Mouse (Mus musculus): ENCODE measurements at regions not wholly inside any gene's neighbourhood (a gene's known extent, or its start where the extent isn't known, plus 50 kb on each side); places are given as distances from the start of the nearest gene placed in this dataset.

DNA sequence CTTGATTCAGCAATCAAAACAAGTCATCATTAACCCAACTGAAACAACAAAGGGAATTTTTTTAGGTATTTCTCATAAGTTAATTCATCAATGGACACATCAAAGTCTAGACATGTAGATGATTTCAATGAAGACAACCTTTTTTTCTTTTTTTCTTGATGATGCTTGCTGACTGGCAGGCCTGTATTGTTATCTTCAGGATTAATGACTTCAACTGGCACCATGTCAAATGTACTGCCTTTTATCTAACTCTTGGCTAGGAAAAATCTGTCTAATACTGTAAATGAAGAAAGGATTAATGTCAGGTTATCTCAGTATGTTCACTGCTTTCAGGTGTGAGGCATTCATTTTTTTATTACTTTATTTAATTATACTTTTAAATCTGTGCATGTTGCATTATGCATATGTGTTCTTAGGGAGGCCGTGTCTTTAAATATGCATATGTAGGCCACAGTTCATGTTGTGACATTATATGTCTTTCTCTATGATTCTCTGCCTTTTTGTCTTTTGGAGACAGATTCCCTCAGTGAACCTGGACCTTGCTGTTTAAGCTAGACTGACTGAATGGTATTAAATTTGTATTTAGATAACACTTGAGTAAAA, 4726.1 kb downstream of the 9330182O14Rik start:
- TF ChIP-seq GATA1 (IDR thresholded peaks at IDR 0.05; ENCODE audit: borderline replicate concordance, low read length) = no peak
- no peak for TF ChIP-seq FLI1 (IDR thresholded peaks at IDR 0.05; ENCODE audit: low read length)
